Mouse (Mus musculus): Measurements from ENCODE around the gene 2300002M23Rik.

GRCm38 (mm10) chr17:35550871-35551270 lies 16.4 kb upstream of the 2300002M23Rik start:
- TF ChIP-seq CTCF (IDR thresholded peaks at IDR 0.05) (no peak), POLR2A (IDR thresholded peaks at IDR 0.05; ENCODE audit: insufficient read depth, low read depth, low read length) (no peak), EP300 (IDR thresholded peaks at IDR 0.05; ENCODE audit: insufficient read depth, low read depth, low read length) (no peak)
